Mouse (Mus musculus): ENCODE measurements around the gene Nmt1. TPM values are rescaled to one million over a fixed set of nuclear protein-coding genes. Genes with fewer than 3 reads are reported as not detected.

Nmt1 gene
- polyA plus RNA-seq (2017; shearing (Covaris generic)): 10 to 100 TPM; 68.4 to 74.0 TPM

GRCm38 (mm10) chr11:103028176-103028891, at the start of gene Nmt1, which contains the start of gene Dcakd:
Gene Nmt1 (plus strand): TSS chr11:103028190.
Gene Dcakd (minus strand): TSS chr11:103028333.

GRCm38 (mm10) chr11:103101481-103101865, 73.5 kb downstream of the Nmt1 start, which contains the start of the genes Plcd3 and Acbd4:
Gene Plcd3 (minus strand): TSS chr11:103101658.
Gene Acbd4 (plus strand): TSS chr11:103101682.

GRCm38 (mm10) chr11:103116008-103116818, 88.2 kb downstream of the Nmt1 start, which contains the start of gene Hexim1:
Gene Hexim1 (plus strand): TSS chr11:103116231.

Other genes with a start within 250 kb of the Nmt1 start
- gene Gjc1, start 208.5 kb upstream of the Nmt1 start, polyA plus RNA-seq (2017; shearing (Covaris generic)): under 1 TPM in 1 of 2 experiments, not detected in 1; 0.28 TPM
- under 1 TPM in 1 of 2 experiments, not detected in 1; 0.66 TPM for gene Higd1b, start 192.3 kb upstream of the Nmt1 start, polyA plus RNA-seq (2017; shearing (Covaris generic))
- 100 to 1,000 TPM; 147 to 173 TPM for gene Eftud2, start 147.2 kb upstream of the Nmt1 start, polyA plus RNA-seq (2017; shearing (Covaris generic))
- not detected for gene Ccdc103, start 147.0 kb upstream of the Nmt1 start, polyA plus RNA-seq (2017; shearing (Covaris generic))
- not detected for gene Fam187a, start 143.0 kb upstream of the Nmt1 start, polyA plus RNA-seq (2017; shearing (Covaris generic))
- gene Gfap, start 127.3 kb upstream of the Nmt1 start, polyA plus RNA-seq (2017; shearing (Covaris generic)): under 1 TPM; 0.08 to 0.28 TPM
- 1 to 10 TPM in 1 of 2 experiments, under 1 TPM in 1; 0.83 to 1.1 TPM for gene Kif18b, start 103.1 kb upstream of the Nmt1 start, polyA plus RNA-seq (2017; shearing (Covaris generic))
- not detected for gene C1ql1, start 81.5 kb upstream of the Nmt1 start, polyA plus RNA-seq (2017; shearing (Covaris generic))
- gene Dcakd, start 143 bp downstream of the Nmt1 start, polyA plus RNA-seq (2017; shearing (Covaris generic)): 10 to 100 TPM; 22.0 to 23.7 TPM
- 1 to 10 TPM; 1.9 to 3.3 TPM for gene Plcd3, start 73.5 kb downstream of the Nmt1 start, polyA plus RNA-seq (2017; shearing (Covaris generic))
- 10 to 100 TPM; 51.8 to 52.2 TPM for gene Acbd4, start 73.5 kb downstream of the Nmt1 start, polyA plus RNA-seq (2017; shearing (Covaris generic))
- gene Hexim1, start 88.0 kb downstream of the Nmt1 start, polyA plus RNA-seq (2017; shearing (Covaris generic)): 1 to 10 TPM; 4.8 to 7.9 TPM
- gene Hexim2, start 104.2 kb downstream of the Nmt1 start, polyA plus RNA-seq (2017; shearing (Covaris generic)): 1 to 10 TPM; 4.6 to 5.1 TPM
- gene Fmnl1, start 142.9 kb downstream of the Nmt1 start, polyA plus RNA-seq (2017; shearing (Covaris generic)): 100 to 1,000 TPM; 186 to 198 TPM
- not detected for gene 1700023F06Rik, start 180.4 kb downstream of the Nmt1 start, polyA plus RNA-seq (2017; shearing (Covaris generic))
- under 1 TPM in 1 of 2 experiments, not detected in 1; 0.43 TPM for gene Spata32, start 190.2 kb downstream of the Nmt1 start, polyA plus RNA-seq (2017; shearing (Covaris generic))
- gene Map3k14, start 239.3 kb downstream of the Nmt1 start, polyA plus RNA-seq (2017; shearing (Covaris generic)): 10 to 100 TPM; 26.6 to 49.7 TPM